Mouse (Mus musculus) midbrain, embryonic 14.5 days (tissue): Measurements from ENCODE around the gene Tmem145. TPM values are rescaled to one million over a fixed set of nuclear protein-coding genes. Genes with fewer than 3 reads are reported as not detected.
A peak's percentile ranks its signal among the peaks of the same experiment; 100 is the strongest.

Experiments used
- ATAC-seq: fragments of 200-750 bp; cut with Nextera tagmentation; 2 replicates; pipeline ENCODE4 v1.8.0; 2017; ENCODE audit warnings: moderate number of reproducible peaks, moderate library complexity; ENCODE audit not compliant: low FRiP score, low TSS enrichment
- DNase-seq: peaks from one replicate; pipeline ENCODE4 v3.0.0-alpha.2; 2015
- H3K27ac ChIP-seq: fragments of 300-500 bp; sonication (generic); replicated peaks from 2 replicates; pipeline ENCODE4 v1.5.1; 2014; ENCODE audit warnings: mild to moderate bottlenecking, low read depth, low read length, moderate library complexity
- H3K27me3 ChIP-seq: fragments of 300-500 bp; sonication (generic); 2 replicates; pipeline ENCODE4 v1.6.1; 2014; ENCODE audit warnings: low read length, control low read depth, mixed read lengths; ENCODE audit not compliant: control insufficient read depth, insufficient read depth
- H3K36me3 ChIP-seq: fragments of 300-500 bp; sonication (generic); 2 replicates; pipeline ENCODE4 v1.6.1; 2014; ENCODE audit warnings: low read length, control low read depth; ENCODE audit not compliant: control insufficient read depth, insufficient read depth
- H3K4me1 ChIP-seq: fragments of 300-500 bp; sonication (generic); 2 replicates; pipeline ENCODE4 v1.6.1; 2014; ENCODE audit warnings: mild to moderate bottlenecking, antibody characterized with exemption, low read length, control low read depth; ENCODE audit not compliant: control insufficient read depth, insufficient read depth
- H3K4me2 ChIP-seq: fragments of 300-500 bp; sonication (generic); 2 replicates; pipeline ENCODE4 v1.6.1; 2014; ENCODE audit warnings: mild to moderate bottlenecking, low read length, moderate library complexity
- H3K4me3 ChIP-seq: fragments of 300-500 bp; sonication (generic); replicated peaks from 2 replicates; pipeline ENCODE4 v1.5.1; 2014; ENCODE audit warnings: low read depth, low read length
- H3K9ac ChIP-seq: fragments of 300-500 bp; sonication (generic); replicated peaks from 2 replicates; pipeline ENCODE4 v1.6.1; 2014; ENCODE audit warnings: mild to moderate bottlenecking, low read length, moderate library complexity
- H3K9me3 ChIP-seq: fragments of 300-500 bp; sonication (generic); 2 replicates; pipeline ENCODE4 v1.6.1; 2016; ENCODE audit warnings: low read length, control low read depth, mixed read lengths; ENCODE audit not compliant: control insufficient read depth
- WGBS: fragments of 180-500 bp; shearing (Covaris S2); extraction: QIAGEN DNeasy Blood & Tissue Kit; methylation state at CpG from one replicate; pipeline ENCODE4 v1.1.7; 2014; 5-methylcytosine and 5-hydroxymethylcytosine counted together
- polyA plus RNA-seq: library from polyadenylated mRNA; unstranded; fragments of >200 nt; fragmentation: Nextera tagmentation; extraction: Ambion mirVana; gene quantifications from 2 replicates; pipeline ENCODE4 v1.2.1, GENCODE M21; 2014

Tmem145 gene
- polyA plus RNA-seq, 1 experiment from 2014 or later = 68.6 TPM

GRCm38 (mm10) chr7:25294495-25294894 is 11.4 kb upstream of the Tmem145 start:
- H3K36me3 ChIP-seq = peaks cover 67% of the 10 kb centered on the region

GRCm38 (mm10) chr7:25294960-25295722 is 10.8 kb upstream of the Tmem145 start:
- Histone ChIP-seq H3K36me3 (peaks cover 60% of the 10 kb centered on the region), H3K4me2 (peak overlapping the region; percentile 81), H3K27ac (no peak overlapping the region), H3K9ac (no peak overlapping the region), H3K4me3 (peak overlapping the region; percentile 89; the same call in 1 of the 2 replicates), H3K4me1 (peaks cover 13% of the 10 kb centered on the region), H3K9me3 (no peaks in the 10 kb centered on the region), H3K27me3 (no peaks in the 10 kb centered on the region)
- 92% methylated on average over 12 of the region's 12 CpGs for WGBS
- ATAC-seq = no peak
- DNase-seq = no peak

More at GRCm38 (mm10) chr7:25294495-25294894, 11.4 kb upstream of the Tmem145 start:
- no peaks in the 10 kb centered on the region for H3K9me3 ChIP-seq
- no peak for ATAC-seq
- no peak overlapping the region for H3K4me3 ChIP-seq
- no peaks in the 10 kb centered on the region for H3K27me3 ChIP-seq
- no peak overlapping the region for H3K27ac ChIP-seq
- peaks cover 13% of the 10 kb centered on the region for H3K4me1 ChIP-seq
- no peak overlapping the region for H3K4me2 ChIP-seq
- DNase-seq = no peak
- 91% methylated on average over 4 of the region's 4 CpGs for WGBS
- no peak overlapping the region for H3K9ac ChIP-seq

GRCm38 (mm10) chr7:25296945-25297453 is 8.9 kb upstream of the Tmem145 start:
- Histone ChIP-seq H3K4me1 (peaks cover 13% of the 10 kb centered on the region), H3K27me3 (no peaks in the 10 kb centered on the region), H3K4me3 (peak overlapping the region; percentile 89), H3K4me2 (peak overlapping the region; percentile 81), H3K36me3 (peaks cover 42% of the 10 kb centered on the region), H3K9ac (peak overlapping the region; percentile 97), H3K27ac (peak overlapping the region; percentile 98), H3K9me3 (no peaks in the 10 kb centered on the region)
- ATAC-seq (no peak; the same call in 1 of the 2 replicates), DNase-seq (peak; percentile 69)
- under 1% methylated on average over 21 of the region's 21 CpGs for WGBS

- H3K4me3 ChIP-seq = peak within 1 kb of the TSS; percentile 89
- no peaks in the 10 kb centered on the region for H3K27me3 ChIP-seq
- no peaks in the 10 kb centered on the region for H3K9me3 ChIP-seq
- peak; percentile 89 for ATAC-seq
- peak within 1 kb of the TSS; percentile 81 for H3K4me2 ChIP-seq
- DNase-seq = peak; percentile 97
- H3K27ac ChIP-seq = peak within 1 kb of the TSS; percentile 98
- peaks cover 13% of the 10 kb centered on the region for H3K4me1 ChIP-seq
- peak within 1 kb of the TSS; percentile 97 for H3K9ac ChIP-seq
- peaks cover 35% of the 10 kb centered on the region for H3K36me3 ChIP-seq
- WGBS = under 1% methylated on average over 52 of the region's 52 CpGs
Measured at GRCm38 (mm10) chr7:25297454-25298325, 8.2 kb upstream of the Tmem145 start, which contains the start of gene Pafah1b3. Gene Pafah1b3, minus strand, starts transcription at chr7:25297986.

GRCm38 (mm10) chr7:25301063-25301462 is 4.8 kb upstream of the Tmem145 start, which contains the start of gene Prr19:
Gene Prr19, plus strand, starts transcription at chr7:25301411.
- no peak; the same call in 1 of the 2 replicates for ATAC-seq
- Histone ChIP-seq H3K27me3 (no peaks in the 10 kb centered on the region), H3K4me1 (peaks cover 15% of the 10 kb centered on the region), H3K9ac (no peak within 1 kb of the TSS), H3K36me3 (peaks cover 2% of the 10 kb centered on the region; the same call in 1 of the 2 replicates), H3K4me3 (no peak within 1 kb of the TSS), H3K27ac (no peak within 1 kb of the TSS), H3K4me2 (no peak within 1 kb of the TSS), H3K9me3 (no peaks in the 10 kb centered on the region)
- WGBS = 55% methylated on average over 19 of the region's 19 CpGs
- peak; percentile 78 for DNase-seq

GRCm38 (mm10) chr7:25303003-25303684 is 2.8 kb upstream of the Tmem145 start:
- H3K36me3 ChIP-seq = 0 out of 2 replicates have a peak, but pooled peaks cover 5% of the 10 kb centered on the region
- no peak overlapping the region for H3K4me3 ChIP-seq
- H3K27ac ChIP-seq = no peak overlapping the region
- H3K9me3 ChIP-seq = no peaks in the 10 kb centered on the region
- no peaks in the 10 kb centered on the region for H3K27me3 ChIP-seq
- DNase-seq (no peak), ATAC-seq (no peak)
- no peak overlapping the region for H3K9ac ChIP-seq
- H3K4me2 ChIP-seq = no peak overlapping the region
- WGBS = 77% methylated on average over 9 of the region's 9 CpGs
- peaks cover 7% of the 10 kb centered on the region for H3K4me1 ChIP-seq

GRCm38 (mm10) chr7:25303685-25304006 is 2.3 kb upstream of the Tmem145 start:
- Histone ChIP-seq H3K27ac (no peak overlapping the region), H3K9me3 (no peaks in the 10 kb centered on the region), H3K4me1 (peaks cover 7% of the 10 kb centered on the region), H3K27me3 (no peaks in the 10 kb centered on the region), H3K36me3 (0 out of 2 replicates have a peak, but pooled peaks cover 8% of the 10 kb centered on the region), H3K4me3 (no peak overlapping the region), H3K4me2 (no peak overlapping the region), H3K9ac (no peak overlapping the region)
- DNase-seq (no peak), ATAC-seq (no peak)
- 81% methylated on average over 3 of the region's 3 CpGs for WGBS

GRCm38 (mm10) chr7:25305481-25305880 is 425 bp upstream of the Tmem145 start:
- Histone ChIP-seq H3K4me1 (peaks cover 7% of the 10 kb centered on the region), H3K27me3 (no peaks in the 10 kb centered on the region), H3K9ac (peak overlapping the region; percentile 94), H3K36me3 (peaks cover 11% of the 10 kb centered on the region; the same call in 1 of the 2 replicates), H3K9me3 (no peaks in the 10 kb centered on the region), H3K27ac (peak overlapping the region; percentile 92), H3K4me2 (peak overlapping the region; percentile 85), H3K4me3 (peak overlapping the region; percentile 75)
- 0 out of 2 replicates have a peak, but pooled peaks have one; percentile 9 for ATAC-seq
- WGBS = 0% methylated on average over 2 of the region's 2 CpGs
- DNase-seq = no peak
